Mouse (Mus musculus): ENCODE data around the gene Gm47189.
"Not testable (repeated sequence)": the region's sequence is repeated elsewhere in the genome, so short reads cannot be mapped to it uniquely, and the experiment has no call there.

The Gm47189 gene

DNA sequence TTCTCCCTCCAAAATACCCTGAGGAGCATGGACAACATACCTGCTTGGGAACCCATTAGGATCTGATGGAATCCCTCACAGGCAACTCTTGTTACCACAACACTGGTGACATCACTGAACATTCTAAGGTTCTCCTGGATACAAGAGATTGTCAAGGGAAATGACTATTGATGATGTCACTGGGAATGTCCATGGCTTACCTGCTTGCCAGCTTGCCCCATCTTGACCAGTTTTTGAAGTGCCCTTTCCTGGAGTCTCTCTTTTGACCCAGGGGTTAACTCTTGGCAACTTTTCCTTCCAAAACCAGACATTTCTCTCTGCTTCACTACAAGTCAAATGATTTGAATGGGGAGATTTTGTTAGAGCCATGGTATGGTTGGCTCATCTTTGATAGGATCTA, at the start of gene Gm47189:
Gene Gm47189, minus strand, starts transcription at position 101 of the 400 bp plus-strand sequence.
- not testable (repeated sequence) for DNase-seq (ENCODE audit: low spot score)

DNA sequence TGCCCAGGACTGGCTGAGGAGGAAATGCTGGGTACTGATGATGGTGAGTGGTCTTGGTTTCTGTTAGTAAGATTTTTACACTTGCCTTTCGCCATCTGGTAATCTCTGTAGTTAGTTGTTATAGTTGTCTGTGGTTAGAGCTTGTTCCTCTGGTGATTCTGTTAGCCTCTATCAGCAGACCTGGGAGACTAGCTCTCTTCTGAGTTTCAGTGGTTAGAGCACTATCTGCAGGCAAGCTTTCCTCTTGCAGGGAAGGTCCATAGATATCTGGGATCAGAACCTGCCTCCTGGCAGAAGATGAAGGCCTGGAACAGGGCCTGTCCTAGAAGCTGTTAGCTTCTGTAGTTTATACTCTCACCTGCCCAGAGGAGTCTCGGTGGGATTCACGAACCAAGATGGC, 16.3 kb downstream of the Gm47189 start:
- DNase-seq (ENCODE audit: low spot score): peak; percentile 31

DNA sequence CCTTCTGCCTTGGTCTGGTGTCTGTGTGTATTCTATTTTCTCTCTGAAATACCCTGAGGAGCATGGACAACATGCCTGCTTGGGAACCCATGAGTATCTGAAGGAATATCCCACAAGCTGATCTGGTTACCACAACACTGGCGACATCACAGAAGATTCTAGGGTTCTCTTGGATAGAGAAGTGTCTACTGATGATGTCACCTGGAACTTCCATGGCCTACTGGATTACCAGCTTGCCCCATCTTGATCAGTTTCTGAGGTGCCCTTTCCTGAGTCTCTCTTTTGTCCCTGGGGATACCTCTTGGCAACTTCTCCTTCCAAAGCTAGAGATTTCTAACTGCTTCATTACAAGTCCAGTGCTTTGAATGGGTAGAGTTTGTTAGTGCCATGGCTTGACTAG, 21.7 kb downstream of the Gm47189 start, which contains the start of gene Gm7929:
Gene Gm7929, minus strand, starts transcription at position 101 of the 400 bp plus-strand sequence.
- DNase-seq (ENCODE audit: low spot score): not testable (repeated sequence)

DNA sequence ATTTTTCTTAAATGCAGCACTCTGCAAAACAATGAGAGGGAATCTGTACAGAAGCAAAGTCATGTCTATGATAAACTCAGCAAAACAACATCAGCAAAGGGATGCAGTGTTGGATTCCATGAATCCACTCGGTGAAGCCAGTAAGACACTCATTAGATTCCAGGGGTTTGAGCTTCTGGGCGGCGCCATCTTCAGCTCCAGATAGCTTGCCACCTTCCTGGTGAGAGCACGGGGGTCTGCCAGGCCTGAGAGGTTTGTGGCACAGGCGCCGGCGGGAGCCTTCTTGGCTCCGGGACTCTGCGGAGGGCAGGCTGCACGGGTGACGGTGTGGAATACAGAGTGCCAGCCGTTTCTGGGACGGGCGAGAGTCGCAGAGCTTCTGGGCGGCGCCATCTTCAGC, 48.8 kb downstream of the Gm47189 start:
- not testable (repeated sequence) for DNase-seq (ENCODE audit: low spot score)

DNA sequence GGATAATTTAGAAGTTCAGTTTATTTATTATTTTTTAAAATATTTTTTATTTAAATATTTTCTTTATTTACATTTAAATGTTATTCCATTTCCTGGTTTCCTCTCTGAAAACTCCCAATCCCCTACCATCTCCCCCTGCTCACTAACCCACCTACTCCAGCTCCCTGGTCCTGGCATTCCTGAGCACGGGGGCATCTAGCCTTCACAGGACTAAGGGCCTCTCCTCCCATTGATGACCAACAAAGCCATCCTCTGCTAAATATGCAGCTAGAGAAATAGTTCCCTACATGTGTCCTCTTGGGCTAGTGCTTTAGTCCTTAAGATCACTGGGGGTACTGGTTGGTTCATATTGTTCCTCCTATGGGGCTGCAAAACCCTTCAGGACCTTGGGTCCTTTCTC, 55.1 kb downstream of the Gm47189 start:
- not testable (repeated sequence) for DNase-seq (ENCODE audit: low spot score)

Measured in testis, postnatal 10 days (tissue).